Mouse (Mus musculus) G1E (cell line): Measurements from ENCODE around the gene Rpl18. TPM values are rescaled to one million over a fixed set of nuclear protein-coding genes. Genes with fewer than 3 reads are reported as not detected.
A peak's percentile ranks its signal among the peaks of the same experiment; 100 is the strongest.

Experiments
- ATAC-seq: 2 replicates; pipeline ENCODE4 v1.8.0; 2016; ENCODE audit warnings: mild to moderate bottlenecking; ENCODE audit not compliant: insufficient number of reproducible peaks, poor library complexity, low FRiP score, severe bottlenecking; ENCODE audit errors: extremely low read depth
- DNase-seq: peaks from one replicate; pipeline ENCODE4 v3.0.0; 2012; ENCODE audit warnings: low spot score
- H3K27me3 ChIP-seq: 2 replicates; pipeline ENCODE4 v1.6.1; 2012; ENCODE audit warnings: mild to moderate bottlenecking, low read length, inconsistent platforms; ENCODE audit not compliant: insufficient read depth
- H3K36me3 ChIP-seq: replicated peaks from 2 replicates; pipeline ENCODE3; 2012; ENCODE audit warnings: mild to moderate bottlenecking, inconsistent platforms
- H3K4me1 ChIP-seq: 2 replicates; pipeline ENCODE4 v1.6.1; 2012; ENCODE audit warnings: low read depth, low read length, inconsistent platforms, mixed read lengths; ENCODE audit not compliant: insufficient read depth
- H3K4me3 ChIP-seq: 2 replicates; pipeline ENCODE4 v1.5.1; 2012; ENCODE audit warnings: low read depth, mild to moderate bottlenecking, inconsistent platforms, low read length, moderate library complexity, mixed read lengths
- H3K9me3 ChIP-seq: replicated peaks from 2 replicates; pipeline ENCODE4 v1.6.1; 2012; ENCODE audit warnings: inconsistent platforms
- CTCF ChIP-seq: IDR thresholded peaks from 2 replicates; pipeline ENCODE4 v1.5.1; 2012; ENCODE audit warnings: low read depth, low read length, inconsistent platforms, mixed read lengths
- GATA1 ChIP-seq: IDR thresholded peaks from 2 replicates; pipeline ENCODE4 v1.6.1; 2012; ENCODE audit warnings: borderline replicate concordance, low read length, inconsistent platforms, mixed read lengths
- GATA2 ChIP-seq: IDR thresholded peaks from 2 replicates; pipeline ENCODE4 v1.6.1; 2012; ENCODE audit warnings: low read depth, low read length, inconsistent platforms, borderline replicate concordance
- POLR2AphosphoS5 ChIP-seq: IDR thresholded peaks from 2 replicates; pipeline ENCODE4 v1.6.1; 2012; ENCODE audit warnings: low read depth, low read length, inconsistent platforms; ENCODE audit not compliant: insufficient replicate concordance
- TAL1 ChIP-seq: conservative IDR thresholded peaks from 2 replicates; pipeline ENCODE4 v1.6.1; 2012; ENCODE audit warnings: low read depth, low read length, inconsistent platforms, mixed read lengths
- polyA plus RNA-seq: library from polyadenylated mRNA; stranded (reverse); fragments of >175 nt; gene quantifications from 2 replicates; pipeline ENCODE4 v1.2.3, GENCODE M21; 2012
- total RNA-seq, 2 experiments: library from RNA; stranded (forward) in 1 of 2; stranded (reverse) in 1 of 2; fragments of 200-1000 nt in 1 of 2; fragments of >200 nt in 1 of 2; fragmentation: Nextera tagmentation in 1 of 2; gene quantifications; 2 replicates each; pipeline ENCODE4 v1.2.3; 2014 to 2017

Rpl18 gene
- total and polyA plus RNA-seq, 3 experiments: 1,837 to 14,383 (median 3,291) TPM

- ATAC-seq: no peak
- H3K36me3 ChIP-seq: no peaks in the 10 kb centered on the region
- DNase-seq: no peak
- no peaks in the 10 kb centered on the region for H3K9me3 ChIP-seq
- TF ChIP-seq GATA2 (no peak), CTCF (peak; percentile 54), TAL1 (no peak)
- peaks cover 25% of the 10 kb centered on the region for H3K27me3 ChIP-seq
- peaks cover 7% of the 10 kb centered on the region for H3K4me1 ChIP-seq
- no peak overlapping the region for H3K4me3 ChIP-seq
Observed at GRCm38 (mm10) chr7:45746518-45746917, 31.3 kb downstream of the Rpl18 start.

DNA sequence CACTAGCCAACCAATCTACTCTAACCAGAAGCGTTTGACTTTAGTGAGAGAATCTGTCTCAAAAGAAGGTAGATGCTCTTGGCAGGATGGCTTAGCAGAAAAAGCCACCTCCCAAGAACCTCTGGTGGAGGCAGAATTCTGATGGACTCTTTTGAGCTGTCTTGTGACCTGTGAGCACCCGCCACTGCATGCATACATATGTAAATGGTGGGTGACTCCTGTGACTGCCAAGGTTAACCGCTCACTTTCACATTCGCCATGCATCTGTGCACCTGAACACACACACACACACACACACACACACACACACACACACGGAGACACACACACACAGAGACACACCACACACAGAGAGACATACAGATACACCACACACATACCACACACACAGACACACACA is 32.2 kb downstream of the Rpl18 start:
- Histone ChIP-seq H3K4me3 (no peak overlapping the region), H3K36me3 (no peaks in the 10 kb centered on the region), H3K9me3 (no peaks in the 10 kb centered on the region), H3K27me3 (peaks cover 16% of the 10 kb centered on the region), H3K4me1 (no peaks in the 10 kb centered on the region)
- ATAC-seq (no peak), DNase-seq (no peak)
- TF ChIP-seq CTCF (no peak), POLR2AphosphoS5 (no peak), GATA2 (no peak), GATA1 (no peak), TAL1 (no peak)

GRCm38 (mm10) chr7:45748110-45748509 is 32.9 kb downstream of the Rpl18 start:
- H3K27me3 ChIP-seq: peaks cover 13% of the 10 kb centered on the region
- no peak for TF ChIP-seq CTCF
- no peak for TF ChIP-seq GATA2
- no peak for TF ChIP-seq GATA1
- no peak for TF ChIP-seq POLR2AphosphoS5
- no peak for TF ChIP-seq TAL1
- H3K4me1 ChIP-seq: no peaks in the 10 kb centered on the region
- H3K4me3 ChIP-seq: no peak overlapping the region
- H3K9me3 ChIP-seq: no peaks in the 10 kb centered on the region
- H3K36me3 ChIP-seq: no peaks in the 10 kb centered on the region
- ATAC-seq (no peak), DNase-seq (no peak)

- no peak overlapping the region for H3K4me3 ChIP-seq
- ATAC-seq (no peak), DNase-seq (no peak)
- H3K36me3 ChIP-seq: no peaks in the 10 kb centered on the region
- H3K4me1 ChIP-seq: no peaks in the 10 kb centered on the region
- no peak for TF ChIP-seq GATA1
- H3K27me3 ChIP-seq: peaks cover 13% of the 10 kb centered on the region
- H3K9me3 ChIP-seq: no peaks in the 10 kb centered on the region
Observed at GRCm38 (mm10) chr7:45749401-45749800, 34.1 kb downstream of the Rpl18 start.

- peaks cover 13% of the 10 kb centered on the region for H3K27me3 ChIP-seq
- H3K36me3 ChIP-seq: no peaks in the 10 kb centered on the region
- TF ChIP-seq CTCF: no peak
- TF ChIP-seq POLR2AphosphoS5: no peak
- TF ChIP-seq GATA1: no peak
- no peak for TF ChIP-seq TAL1
- no peak for TF ChIP-seq GATA2
- no peaks in the 10 kb centered on the region for H3K4me1 ChIP-seq
- DNase-seq: no peak
- H3K9me3 ChIP-seq: no peaks in the 10 kb centered on the region
- H3K4me3 ChIP-seq: no peak overlapping the region
- ATAC-seq: no peak
Observed at GRCm38 (mm10) chr7:45750162-45750561, 34.9 kb downstream of the Rpl18 start.

DNA sequence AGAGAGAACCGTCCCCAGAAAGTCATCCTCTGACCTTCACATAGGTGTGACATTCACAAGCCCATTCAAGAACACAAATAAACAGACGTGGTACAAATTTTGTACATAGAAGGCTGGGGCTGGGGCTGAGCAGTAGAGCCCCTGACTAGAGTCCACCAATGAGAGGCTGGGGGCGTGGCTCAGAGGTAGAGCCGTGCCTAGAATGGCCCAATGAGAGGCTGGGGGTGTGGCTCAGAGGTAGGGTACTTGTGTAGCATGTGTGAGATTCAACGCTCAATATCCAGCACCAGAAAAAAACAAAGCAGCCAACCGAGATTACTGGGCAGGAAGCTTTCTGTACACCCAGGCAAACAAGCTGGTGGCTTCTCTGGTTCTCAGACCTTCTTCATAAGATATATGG is 40.4 kb downstream of the Rpl18 start:
- DNase-seq: no peak
- no peak for TF ChIP-seq GATA1
- no peak for TF ChIP-seq GATA2
- no peak for TF ChIP-seq POLR2AphosphoS5
- TF ChIP-seq CTCF: no peak
- TF ChIP-seq TAL1: no peak
- Histone ChIP-seq H3K4me3 (no peak overlapping the region), H3K36me3 (no peaks in the 10 kb centered on the region), H3K4me1 (no peaks in the 10 kb centered on the region), H3K9me3 (no peaks in the 10 kb centered on the region), H3K27me3 (peaks cover 10% of the 10 kb centered on the region)
- no peak for ATAC-seq

- ATAC-seq (no peak), DNase-seq (no peak)
- TF ChIP-seq TAL1 (no peak), GATA1 (no peak), CTCF (no peak), POLR2AphosphoS5 (no peak), GATA2 (no peak)
- H3K4me3 ChIP-seq: no peak overlapping the region
- H3K27me3 ChIP-seq: peaks cover 10% of the 10 kb centered on the region
- H3K4me1 ChIP-seq: no peaks in the 10 kb centered on the region
- no peaks in the 10 kb centered on the region for H3K36me3 ChIP-seq
- no peaks in the 10 kb centered on the region for H3K9me3 ChIP-seq
Observed at GRCm38 (mm10) chr7:45759400-45759799, 44.1 kb downstream of the Rpl18 start.
